Mouse (Mus musculus): ENCODE measurements around the gene Zer1. TPM values are rescaled to one million over a fixed set of nuclear protein-coding genes. Genes with fewer than 3 reads are reported as not detected.

Gene Zer1
- polyA plus RNA-seq, 1 experiment from 2014 or later: 8.9 TPM

Other genes with a start within 250 kb of the Zer1 start
- gene Odf2, start 235.4 kb downstream of the Zer1 start, polyA plus RNA-seq (2014; fragmentation: Nextera tagmentation; extraction: Ambion mirVana): 46.8 and 47.2 TPM in 2 replicates
- 36.1 and 38.1 TPM in 2 replicates for gene Gle1, start 189.2 kb downstream of the Zer1 start, polyA plus RNA-seq (2014; fragmentation: Nextera tagmentation; extraction: Ambion mirVana)
- 156 and 161 TPM in 2 replicates for gene Sptan1, start 159.0 kb downstream of the Zer1 start, polyA plus RNA-seq (2014; fragmentation: Nextera tagmentation; extraction: Ambion mirVana)
- 18.9 and 21.8 TPM in 2 replicates for gene Wdr34, start 75.7 kb downstream of the Zer1 start, polyA plus RNA-seq (2014; fragmentation: Nextera tagmentation; extraction: Ambion mirVana)
- gene Set, start 67.2 kb downstream of the Zer1 start, polyA plus RNA-seq (2014; fragmentation: Nextera tagmentation; extraction: Ambion mirVana): 218 and 223 TPM in 2 replicates
- 10.0 and 10.3 TPM in 2 replicates for gene Pkn3, start 46.9 kb downstream of the Zer1 start, polyA plus RNA-seq (2014; fragmentation: Nextera tagmentation; extraction: Ambion mirVana)
- 28.2 and 38.5 TPM in 2 replicates for gene Zdhhc12, start 30.9 kb downstream of the Zer1 start, polyA plus RNA-seq (2014; fragmentation: Nextera tagmentation; extraction: Ambion mirVana)
- gene Tbc1d13, start 9.2 kb upstream of the Zer1 start, polyA plus RNA-seq (2014; fragmentation: Nextera tagmentation; extraction: Ambion mirVana): 9.0 and 9.9 TPM in 2 replicates
- 40.3 and 43.2 TPM in 2 replicates for gene Endog, start 46.9 kb upstream of the Zer1 start, polyA plus RNA-seq (2014; fragmentation: Nextera tagmentation; extraction: Ambion mirVana)
- gene Spout1, start 53.9 kb upstream of the Zer1 start, polyA plus RNA-seq (2014; fragmentation: Nextera tagmentation; extraction: Ambion mirVana): 24.7 and 28.0 TPM in 2 replicates
- 22.0 and 26.0 TPM in 2 replicates for gene Kyat1, start 81.3 kb upstream of the Zer1 start, polyA plus RNA-seq (2014; fragmentation: Nextera tagmentation; extraction: Ambion mirVana)
- 47.4 and 52.7 TPM in 2 replicates for gene Lrrc8a, start 113.1 kb upstream of the Zer1 start, polyA plus RNA-seq (2014; fragmentation: Nextera tagmentation; extraction: Ambion mirVana)
- gene Gm28035, start 116.0 kb upstream of the Zer1 start, polyA plus RNA-seq (2014; fragmentation: Nextera tagmentation; extraction: Ambion mirVana): 0.13 and 0.55 TPM in 2 replicates
- gene Phyhd1, start 141.6 kb upstream of the Zer1 start, polyA plus RNA-seq (2014; fragmentation: Nextera tagmentation; extraction: Ambion mirVana): 10.8 TPM in 2 replicates
- gene Gm28038, start 156.5 kb upstream of the Zer1 start, polyA plus RNA-seq (2014; fragmentation: Nextera tagmentation; extraction: Ambion mirVana): not detected in 2 replicates
- 33.0 and 33.4 TPM in 2 replicates for gene Dolk, start 161.7 kb upstream of the Zer1 start, polyA plus RNA-seq (2014; fragmentation: Nextera tagmentation; extraction: Ambion mirVana)
- 23.9 and 26.2 TPM in 2 replicates for gene Nup188, start 161.8 kb upstream of the Zer1 start, polyA plus RNA-seq (2014; fragmentation: Nextera tagmentation; extraction: Ambion mirVana)
- 94.6 and 97.3 TPM in 2 replicates for gene Sh3glb2, start 234.8 kb upstream of the Zer1 start, polyA plus RNA-seq (2014; fragmentation: Nextera tagmentation; extraction: Ambion mirVana)
- 28.3 and 31.6 TPM in 2 replicates for gene Miga2, start 239.6 kb upstream of the Zer1 start, polyA plus RNA-seq (2014; fragmentation: Nextera tagmentation; extraction: Ambion mirVana)

All from heart, embryonic 14.5 days (tissue).